Mouse (Mus musculus) gastrocnemius, postnatal 36 days (tissue): ENCODE results near the gene N4bp2. TPM values are rescaled to one million over a fixed set of nuclear protein-coding genes. Genes with fewer than 3 reads are reported as not detected.
"Not testable (repeated sequence)": the region's sequence is repeated elsewhere in the genome, so short reads cannot be mapped to it uniquely, and the experiment has no call there.

Experiments
- DNase-seq, 2 experiments: peaks; one replicate each; pipeline ENCODE4 v3.0.0; 2022
- intact Hi-C: fragments of 180-260 bp; cut with DNase I; formaldehyde crosslinking; loops from one replicate; pipeline ENCODE4 v1.15.1; 2025
- total RNA-seq, 2 experiments: library from RNA; stranded (reverse); gene quantifications; 2 replicates each; pipeline ENCODE4 v1.2.3; 2021

Gene N4bp2
- total RNA-seq, 2 experiments from 2014 or later, result 6.5 to 9.1 TPM

DNA sequence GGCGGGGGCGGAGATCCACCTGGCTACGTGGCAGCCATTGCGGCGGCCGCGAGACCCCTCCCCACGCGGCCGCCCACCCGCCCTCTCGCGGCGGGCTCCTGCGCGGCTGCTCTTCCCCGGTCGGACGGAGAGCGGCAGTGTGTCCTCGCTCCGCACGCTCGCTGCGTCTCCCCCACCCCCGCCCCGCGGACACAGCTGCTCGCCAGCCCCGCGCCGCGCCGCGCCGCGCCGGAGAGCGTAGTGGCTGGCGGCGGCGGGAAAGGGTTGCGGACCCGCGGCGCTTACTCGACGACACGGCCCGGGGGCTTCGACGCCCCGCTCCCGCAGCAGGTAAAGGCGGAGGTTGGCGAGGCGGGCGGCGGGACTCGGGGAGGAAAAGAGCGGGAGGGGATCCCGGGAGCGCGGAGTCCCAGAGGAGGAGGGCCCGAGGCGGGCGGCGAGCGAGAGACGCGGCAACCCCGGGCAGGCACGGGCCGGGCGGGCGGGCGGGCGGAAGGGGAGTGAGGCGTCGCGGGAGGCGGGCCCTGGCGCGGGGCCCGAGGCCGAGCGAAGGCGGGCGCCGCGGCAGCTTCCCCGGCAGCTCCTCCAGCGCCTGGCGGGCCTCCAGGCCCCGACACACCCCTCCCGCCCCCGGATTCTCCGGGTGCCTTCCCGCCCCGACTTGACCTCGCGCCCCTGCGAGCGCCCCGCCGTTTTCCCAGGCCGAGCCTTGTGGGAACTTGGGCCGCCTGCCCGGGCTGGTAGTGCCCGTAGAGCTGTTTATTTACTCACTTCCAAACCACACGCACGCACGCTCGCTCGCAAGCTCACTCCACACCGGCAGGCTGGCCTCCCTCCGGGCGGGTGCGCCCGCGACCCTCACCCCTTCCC, 830 bp downstream of the N4bp2 start:
- intact Hi-C loops, result loop anchor here (1.0 to 5.0 kb wide), 2 partner anchors 67 to 174 kb away; partner anchors contain the start of gene Pds5a
- DNase-seq, result peak; percentile 79 to 82

DNA sequence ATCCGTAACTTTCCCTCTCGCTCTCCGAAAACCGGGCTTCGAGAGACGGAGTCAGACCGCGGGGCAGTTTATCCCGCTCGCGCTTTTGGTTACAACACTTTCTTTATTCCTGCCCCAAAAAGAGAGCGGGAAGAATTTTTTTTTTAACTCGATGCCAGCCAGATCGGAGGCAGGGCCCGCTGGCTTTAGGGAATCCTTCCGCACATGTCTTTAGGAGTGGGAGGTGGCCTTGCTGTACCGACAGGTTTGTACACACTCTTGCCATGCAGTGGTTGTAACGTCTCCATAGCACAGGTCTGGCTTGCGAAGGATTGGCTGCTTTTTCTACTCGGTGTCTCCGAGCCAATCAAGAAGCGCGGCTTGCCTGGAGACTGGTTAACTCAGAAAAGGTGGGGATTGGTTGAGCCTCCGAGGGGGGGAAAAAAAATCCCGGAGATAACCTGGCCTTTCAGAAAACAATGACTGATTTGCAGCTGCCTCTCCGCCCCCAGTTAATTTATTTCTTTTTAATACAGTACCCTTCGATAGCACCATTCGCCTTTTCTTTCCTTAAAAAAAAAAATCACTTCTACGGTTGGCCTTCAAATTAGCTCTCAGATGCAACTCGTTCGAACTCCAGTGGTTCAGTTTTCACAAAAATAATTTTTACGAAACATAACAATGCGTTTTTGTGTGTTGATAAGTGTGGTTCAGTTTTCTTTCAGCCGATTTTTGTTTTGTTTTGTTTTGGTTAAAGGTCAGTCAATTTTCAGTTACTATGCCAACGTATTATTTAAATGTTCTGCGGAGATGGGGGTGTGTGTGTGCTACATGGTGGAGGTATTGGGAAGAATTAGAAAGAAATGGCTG, 1.7 kb downstream of the N4bp2 start:
- intact Hi-C loops, result loop anchor here (1.0 to 5.0 kb wide), 2 partner anchors 68 to 173 kb away; partner anchors contain the start of gene Pds5a
- DNase-seq, result peak; percentile 76

DNA sequence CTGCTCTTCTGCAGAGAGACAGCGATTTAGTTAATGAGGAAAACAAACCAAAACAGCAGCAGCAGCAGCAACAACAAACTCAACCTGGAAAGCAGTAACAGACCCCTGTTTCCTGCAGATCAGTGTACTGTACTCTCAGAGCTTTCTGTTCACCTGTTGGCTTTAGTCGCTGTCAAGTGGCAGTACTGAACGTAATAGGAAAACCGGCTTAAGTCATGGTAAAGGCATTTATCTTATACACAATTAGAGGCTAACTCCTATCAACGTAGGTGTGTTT, 2.3 kb downstream of the N4bp2 start:
- no peak for DNase-seq
- intact Hi-C loops, result no loop called here

DNA sequence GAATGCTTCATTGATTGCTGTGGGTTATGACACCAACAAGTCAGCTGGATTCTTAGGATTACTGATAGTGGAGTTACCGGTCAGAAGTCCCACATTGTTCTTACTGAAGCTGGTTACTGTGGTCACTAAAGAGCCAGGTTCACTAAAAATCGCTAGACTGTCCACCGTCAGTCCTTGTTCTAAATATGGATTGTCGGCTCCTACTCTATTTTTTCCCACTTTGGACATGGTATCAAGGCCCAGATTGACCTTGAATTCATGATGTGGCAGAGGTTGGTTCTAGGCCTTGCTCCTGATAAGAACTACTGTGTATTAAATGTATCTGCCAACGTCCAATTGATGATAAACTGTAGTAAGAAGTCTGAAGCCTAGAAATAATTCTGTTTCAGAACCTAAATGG, 4.7 kb downstream of the N4bp2 start:
- no peak for DNase-seq
- intact Hi-C loops, result no loop called here

DNA sequence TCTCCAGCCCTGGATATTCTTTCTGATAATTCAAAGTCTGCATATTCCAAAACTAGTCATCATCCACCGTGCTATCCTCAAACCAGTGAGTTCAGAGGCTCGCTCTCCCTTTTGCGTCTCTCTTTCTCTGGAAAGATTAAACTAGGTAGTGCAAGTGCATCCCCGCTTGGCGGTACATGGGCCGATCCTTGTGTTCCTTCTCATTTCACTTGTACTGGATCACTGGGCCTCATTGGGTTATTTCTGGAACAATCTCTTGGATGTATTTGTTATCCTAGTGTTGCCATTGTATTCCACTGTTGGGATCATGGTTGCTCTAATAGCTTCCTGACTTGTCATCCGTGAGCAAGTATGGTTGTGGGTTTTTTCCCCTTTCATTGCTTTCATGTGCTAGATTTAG, 6.7 kb downstream of the N4bp2 start:
- no peak for DNase-seq
- intact Hi-C loops, result no loop called here

DNA sequence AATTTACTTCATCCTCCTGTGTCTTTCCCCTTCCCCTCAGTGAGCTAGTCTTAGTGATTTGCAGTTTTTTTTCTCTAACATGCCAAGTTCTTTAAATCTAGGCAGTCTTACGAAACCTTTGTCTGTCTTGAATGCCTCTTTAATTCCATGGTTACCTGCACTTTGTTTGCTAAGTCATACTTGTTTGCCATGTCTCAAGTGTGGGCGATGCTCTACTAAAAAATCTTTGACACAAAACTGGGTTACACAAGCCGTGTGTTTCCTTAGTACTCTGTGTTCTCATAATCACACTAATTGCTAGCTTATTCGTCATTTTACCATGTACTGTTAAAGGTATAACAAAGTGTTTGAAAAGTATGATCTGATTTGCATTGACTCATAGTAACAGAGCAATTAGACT, 7.2 kb downstream of the N4bp2 start:
- intact Hi-C loops, result no loop called here
- DNase-seq, result no peak

DNA sequence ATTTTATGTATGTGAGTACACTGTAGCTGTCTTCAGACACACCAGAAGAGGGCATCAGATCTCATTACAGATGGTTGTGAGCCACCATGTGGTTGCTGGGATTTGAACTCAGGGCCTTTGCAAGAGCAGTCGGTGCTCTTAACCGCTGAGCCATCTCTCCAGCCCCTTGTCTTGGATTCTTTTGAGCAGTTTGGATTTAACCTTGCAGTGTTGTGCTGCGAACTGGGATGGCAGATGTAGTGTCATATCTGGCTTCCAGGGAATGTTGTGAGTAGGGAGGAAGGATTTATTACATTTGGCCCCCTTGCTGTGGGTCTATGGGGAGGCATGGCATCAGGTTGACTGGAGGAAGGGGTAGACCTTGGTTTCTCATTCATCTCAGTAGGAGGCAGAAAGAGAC, 10.6 kb downstream of the N4bp2 start:
- intact Hi-C loops, DNase-seq: not testable (repeated sequence)

DNA sequence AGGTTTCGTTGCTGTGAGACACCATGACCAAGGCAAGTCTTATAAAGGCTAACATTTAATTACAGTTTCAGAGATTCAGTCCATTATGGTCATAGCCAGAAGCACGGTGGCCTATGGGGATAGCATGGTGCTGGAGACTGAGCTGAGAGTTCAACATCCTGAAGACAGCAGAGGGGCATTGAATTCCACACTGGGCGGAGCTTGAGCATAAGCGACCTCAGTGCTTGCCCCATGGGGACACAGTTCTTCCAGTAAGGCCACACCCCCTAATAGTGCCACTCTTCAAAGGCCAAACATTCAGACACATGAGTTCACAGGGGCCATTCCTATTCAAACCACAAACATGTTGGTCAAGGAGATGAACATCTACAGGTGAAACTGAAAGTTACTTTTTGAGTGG, 12.8 kb downstream of the N4bp2 start:
- no peak for DNase-seq
- intact Hi-C loops, result no loop called here

DNA sequence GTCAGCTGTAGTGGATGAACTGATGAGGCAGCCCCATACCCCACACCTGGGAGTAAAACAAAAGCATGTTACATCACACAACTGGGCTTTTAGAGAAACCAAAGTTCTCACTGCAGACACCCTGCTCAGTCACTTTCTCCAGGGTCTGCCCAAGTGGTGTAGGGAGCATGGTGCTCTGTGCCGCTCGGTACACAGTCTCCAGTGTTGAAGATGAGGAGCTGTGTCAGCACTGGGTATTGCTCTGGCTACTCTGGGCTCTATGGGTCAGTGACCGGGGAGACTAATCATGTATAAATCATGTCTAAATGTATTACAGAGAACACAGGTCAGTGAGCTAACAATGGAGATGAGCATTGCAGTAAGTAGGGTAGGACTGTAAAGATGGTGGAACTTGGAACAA, 13.6 kb downstream of the N4bp2 start:
- intact Hi-C loops, result no loop called here

DNA sequence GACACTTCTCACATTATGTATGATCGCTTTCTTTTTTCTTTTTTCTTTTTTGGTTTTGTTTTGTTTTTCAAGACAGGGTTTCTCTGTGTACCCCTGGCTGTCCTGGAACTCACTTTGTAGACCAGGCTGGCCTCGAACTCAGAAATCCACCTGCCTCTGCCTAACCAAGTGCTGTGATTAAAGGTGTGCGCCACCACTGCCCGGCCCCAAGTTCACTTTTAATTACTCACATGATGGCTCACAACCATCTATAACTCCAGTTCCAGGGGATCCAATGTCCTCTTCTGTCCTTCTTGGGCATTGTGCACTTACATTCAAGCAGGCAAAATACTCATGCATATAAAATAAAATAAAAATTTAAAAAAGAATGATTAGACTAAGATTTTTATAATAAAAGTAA, 15.7 kb downstream of the N4bp2 start:
- DNase-seq, intact Hi-C loops: not testable (repeated sequence)

More for the DNA sequence above, 13.6 kb downstream of the N4bp2 start:
- DNase-seq, result no peak

DNA sequence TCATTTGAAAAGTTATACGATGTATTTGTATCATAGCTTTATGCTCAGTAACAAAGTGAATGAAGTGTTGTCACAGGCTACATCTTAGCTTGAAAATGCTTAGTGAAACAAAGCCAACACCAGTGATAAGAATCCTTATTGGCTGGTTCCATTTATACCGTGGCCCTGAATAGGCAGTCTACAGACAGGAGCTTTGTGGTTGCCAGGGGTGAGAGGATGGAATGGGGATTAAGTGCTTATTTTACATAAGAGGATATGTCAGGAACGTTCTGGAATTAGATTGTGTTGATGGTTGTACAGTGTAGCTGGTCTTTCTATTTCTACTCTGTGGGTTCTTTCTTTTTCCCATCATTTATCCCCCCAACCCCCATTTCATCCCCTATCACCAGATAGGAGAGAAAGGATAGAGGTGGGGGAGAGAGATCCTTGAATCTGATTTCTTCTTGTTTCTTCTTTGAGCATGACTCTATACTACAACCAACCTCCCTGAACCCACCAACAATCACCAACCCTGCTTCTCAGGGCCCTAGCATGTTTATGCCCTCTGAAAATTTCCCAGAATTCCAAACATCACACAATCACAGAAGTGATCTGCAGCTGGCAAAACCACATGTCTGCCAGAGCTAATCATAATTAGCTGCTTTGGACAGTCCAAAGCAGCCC, 16.2 kb downstream of the N4bp2 start:
- intact Hi-C loops, result no loop called here
- no peak for DNase-seq

DNA sequence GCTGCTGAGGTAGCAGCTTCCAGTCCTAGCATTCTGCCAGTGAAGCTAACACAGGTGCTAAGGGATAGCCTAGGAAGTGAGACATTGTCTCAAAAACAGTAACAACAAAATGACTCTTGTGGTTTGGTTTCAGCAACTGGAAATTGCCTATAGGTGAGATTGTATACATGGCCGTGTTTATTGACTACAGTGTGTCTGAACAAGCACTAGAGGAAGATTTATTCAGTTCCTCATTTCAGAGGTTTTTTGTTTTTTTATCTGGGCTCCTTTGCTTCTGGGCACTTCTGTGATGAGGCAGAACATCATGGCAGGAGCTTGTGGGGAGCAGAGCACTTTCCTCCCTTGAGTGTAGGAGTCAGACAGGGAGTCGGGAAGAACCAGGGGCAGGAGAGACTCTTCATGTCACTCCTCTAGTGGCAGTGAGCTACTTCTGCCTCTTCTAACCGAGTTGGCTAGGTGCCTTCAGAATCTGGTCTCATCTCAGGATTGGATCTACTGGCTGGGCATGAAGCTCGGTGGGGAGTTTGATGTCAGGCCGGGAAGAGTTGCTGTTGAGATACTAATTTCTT, 17.9 kb downstream of the N4bp2 start:
- no peak for DNase-seq
- intact Hi-C loops, result no loop called here

DNA sequence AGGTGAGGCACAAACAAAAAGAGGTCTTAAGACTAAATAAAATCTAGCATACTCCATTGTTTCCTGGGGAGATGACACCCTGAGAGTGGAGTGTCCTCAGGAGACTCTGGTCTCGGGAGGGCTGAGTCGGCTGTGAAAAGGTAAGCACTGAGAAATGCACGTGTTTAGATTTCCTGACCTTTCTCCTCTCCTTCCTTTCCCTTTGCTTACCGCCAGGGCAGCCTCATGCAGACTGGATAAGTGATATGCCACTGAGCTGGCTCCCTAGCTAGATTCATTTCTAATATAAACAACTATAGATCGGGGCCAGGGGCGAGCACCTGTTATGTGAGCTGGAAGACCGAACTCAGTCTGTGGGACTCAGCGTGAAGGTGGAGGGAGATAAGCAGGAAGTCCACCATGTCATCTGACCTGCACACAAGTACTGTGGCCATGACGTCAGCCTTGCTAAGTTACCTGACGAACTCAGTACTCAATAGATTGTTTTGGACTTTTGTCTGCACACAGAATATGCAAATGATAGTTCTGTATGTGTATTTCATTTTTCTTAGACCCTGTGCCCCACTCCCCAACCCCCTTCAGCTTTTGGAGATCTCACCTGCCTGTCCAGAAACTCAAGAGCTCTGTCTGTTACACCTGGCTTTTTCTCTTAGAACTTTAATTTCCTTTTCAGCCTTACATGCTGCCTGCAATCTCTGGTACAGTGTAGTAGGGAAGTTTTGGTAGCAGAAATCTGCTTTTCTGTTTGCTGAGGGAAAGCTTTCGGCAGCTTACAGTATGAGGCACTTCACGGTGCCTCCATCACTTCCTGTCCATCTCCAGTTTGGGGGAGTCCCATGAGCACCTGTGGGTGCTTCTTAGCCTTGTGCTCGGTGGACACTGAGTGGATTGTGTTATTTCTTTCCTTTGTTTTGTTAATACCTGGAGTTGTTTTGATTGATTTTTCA, 18.7 kb downstream of the N4bp2 start:
- no peak for DNase-seq
- intact Hi-C loops, result no loop called here

DNA sequence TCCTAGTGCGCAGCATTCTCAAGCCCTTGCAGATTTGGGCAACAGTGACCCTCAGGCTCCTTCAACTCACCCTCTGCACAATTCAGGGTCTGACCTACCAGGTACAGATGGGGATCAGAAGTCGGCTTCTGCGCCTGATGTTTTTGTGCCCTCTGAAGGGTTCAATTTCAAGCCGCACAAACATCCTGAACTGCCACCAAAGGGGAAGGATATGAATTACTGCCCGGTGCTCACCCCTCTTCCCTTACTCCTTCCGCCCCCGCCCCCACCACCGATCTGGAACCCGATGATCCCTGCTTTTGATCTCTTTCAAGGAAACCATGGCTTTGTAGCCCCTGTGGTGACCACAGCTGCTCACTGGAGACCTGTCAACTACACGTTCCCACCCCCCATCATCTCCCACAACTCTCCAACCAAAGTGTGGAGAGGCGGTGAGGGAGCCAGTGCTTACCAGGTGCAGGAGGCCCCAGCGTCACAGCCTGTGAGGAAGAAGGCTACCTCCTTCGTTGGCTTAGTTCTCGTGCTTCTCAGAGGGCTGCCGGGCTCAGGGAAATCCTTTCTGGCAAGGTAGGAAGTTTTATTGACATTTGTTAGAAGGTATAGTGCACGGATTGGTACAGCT, 27.4 kb downstream of the N4bp2 start:
- intact Hi-C loops, result no loop called here
- DNase-seq, result no peak

DNA sequence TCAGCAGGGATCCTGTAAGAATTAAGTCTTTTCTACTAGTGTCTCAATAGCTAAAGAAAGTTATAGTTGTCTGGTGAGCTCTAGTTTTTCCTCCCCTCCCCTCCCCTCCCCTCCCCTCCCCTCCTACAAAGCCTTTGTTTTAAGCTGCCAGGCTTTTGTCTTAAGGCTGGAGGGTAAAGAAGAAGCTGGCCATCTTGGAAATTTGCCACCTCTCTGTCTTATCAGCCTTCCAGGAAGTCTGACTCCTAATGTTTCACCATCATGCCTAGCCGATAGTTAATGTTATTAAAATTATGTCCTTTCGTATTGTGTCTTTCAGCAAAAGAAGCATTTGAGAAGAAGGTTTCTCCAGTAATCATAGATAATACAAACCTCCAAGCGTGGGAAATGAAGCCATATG, 30.9 kb downstream of the N4bp2 start:
- no peak for DNase-seq
- intact Hi-C loops, result no loop called here

DNA sequence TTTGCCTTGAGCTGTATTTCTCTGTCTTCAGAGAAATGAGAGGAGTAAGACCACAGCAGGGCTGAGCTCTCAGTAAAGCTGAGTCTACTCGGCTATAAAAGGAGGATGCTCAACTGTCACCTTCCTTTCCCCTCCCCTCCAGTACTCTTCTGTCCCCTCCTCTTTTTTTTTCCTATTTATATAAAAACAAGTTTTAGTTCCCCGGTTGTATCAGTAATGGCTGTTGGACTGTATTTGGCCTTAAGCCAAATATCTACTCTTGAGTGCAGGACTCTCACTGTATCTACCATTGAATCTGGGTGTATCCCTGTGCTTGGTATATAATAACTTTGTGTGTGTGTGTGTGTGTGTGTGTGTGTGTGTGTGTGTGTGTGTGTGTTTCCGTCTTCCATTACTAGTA, 31.4 kb downstream of the N4bp2 start:
- DNase-seq, result no peak
- intact Hi-C loops, result no loop called here

DNA sequence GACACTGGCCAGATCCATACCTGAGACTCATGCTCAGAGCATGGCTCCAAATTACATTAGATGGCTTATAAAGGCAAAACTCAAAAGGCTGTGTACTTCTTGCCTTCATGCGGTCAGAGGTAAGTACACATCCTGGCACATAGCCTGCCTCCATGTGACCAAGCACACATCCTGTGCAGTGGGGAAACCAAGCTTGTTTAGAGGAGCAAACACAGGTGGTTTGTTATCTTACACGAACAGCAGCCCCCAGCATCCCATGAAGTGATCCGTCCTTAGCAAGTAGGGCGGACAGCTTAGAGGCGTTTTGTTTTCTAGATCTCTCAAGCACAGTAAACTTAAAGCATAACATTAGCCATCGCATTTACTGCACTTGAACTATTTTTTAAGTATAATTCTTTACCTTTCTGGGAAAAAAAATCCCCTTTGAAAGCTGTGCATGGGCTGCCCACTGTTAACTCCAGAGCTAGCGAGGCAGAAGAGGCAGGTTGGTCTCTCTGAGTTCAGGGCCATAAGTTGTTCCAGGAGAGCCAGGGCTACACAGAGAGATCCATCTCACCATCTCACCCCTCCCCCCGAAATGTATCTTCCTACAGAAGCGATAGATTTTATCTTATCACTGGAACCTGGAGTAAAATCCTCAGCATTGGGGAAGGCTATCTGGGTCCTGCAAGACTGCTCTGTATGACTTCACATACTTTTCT, 32.1 kb downstream of the N4bp2 start:
- no peak for DNase-seq
- intact Hi-C loops, result no loop called here

DNA sequence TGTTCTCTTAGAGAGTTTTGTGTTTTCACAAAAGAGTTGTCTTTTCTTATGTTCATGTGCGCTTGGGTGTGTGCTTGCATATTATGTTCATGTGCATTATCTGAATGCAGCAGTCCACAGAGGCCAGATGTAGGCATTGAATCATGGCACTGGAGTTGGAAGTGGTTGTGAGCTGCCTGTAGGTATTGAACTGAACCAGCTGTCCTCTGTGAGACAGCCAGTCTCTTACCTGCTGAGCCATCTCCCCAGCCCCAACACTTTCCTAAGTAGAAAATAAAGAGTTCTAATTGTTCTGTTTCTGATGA, 32.6 kb downstream of the N4bp2 start:
- DNase-seq, result no peak
- intact Hi-C loops, result no loop called here

DNA sequence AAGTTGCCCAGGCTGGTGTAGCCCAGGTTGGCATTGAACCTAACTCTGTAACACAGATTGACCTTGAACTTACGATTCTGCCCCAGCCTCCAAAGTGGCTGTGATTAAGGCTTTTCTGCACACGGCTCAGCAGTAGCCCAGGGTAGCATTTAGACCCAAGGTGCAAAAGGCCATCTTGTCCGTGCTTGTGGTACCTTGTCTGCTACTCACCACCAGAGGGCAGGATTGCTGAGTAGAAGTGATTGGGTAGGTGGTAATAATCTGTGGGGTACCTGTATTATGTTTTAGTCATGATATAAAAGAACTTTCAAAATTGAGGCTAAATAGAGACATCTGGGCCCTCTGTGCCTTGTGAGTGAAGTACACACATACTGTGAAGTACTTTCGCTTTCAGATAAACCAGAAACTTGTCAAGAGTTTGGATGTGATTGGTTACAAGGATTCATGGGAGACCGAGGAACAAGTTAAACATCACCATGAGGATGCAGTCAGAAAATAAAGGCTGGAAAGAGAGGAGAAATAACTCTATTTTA, 60.3 kb downstream of the N4bp2 start:
- intact Hi-C loops, result loop anchor here (1.0 kb wide), 1 partner anchor 115 kb away; no protein-coding TSS in a partner anchor
- DNase-seq, result no peak
